27 mouse cellular contexts compared by ENCODE assay signal in the genomic region with DNA sequence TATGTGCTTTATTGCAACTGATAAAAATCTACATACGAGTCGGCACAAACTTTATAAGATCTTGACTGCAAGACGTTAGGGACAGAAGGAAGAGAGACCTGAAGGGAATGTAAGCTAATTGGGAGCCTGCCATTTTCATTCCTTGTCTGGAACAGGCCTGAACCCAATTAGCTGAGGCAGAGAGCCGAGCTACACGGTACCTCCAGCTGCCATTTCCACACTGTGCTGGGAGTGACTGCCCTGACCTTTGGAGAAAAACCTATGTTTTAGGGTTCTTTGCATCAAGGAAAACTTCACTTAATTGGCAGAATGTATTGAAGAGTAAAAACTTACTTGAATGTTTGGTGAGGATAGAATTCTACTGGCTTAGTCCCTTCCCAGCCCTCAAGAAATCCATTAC.
DNase-seq lines count a peak whose midpoint lies in the region; ATAC-seq and TF ChIP-seq lines count a peak whose summit lies in the region.
"Had no signal": no experiment of that assay in that cellular context is flagged by ENCODE, and none has a peak within 500 bp of the region (broad histone marks: within the 10 kb centered on the region; RNA-seq: fewer than 3 reads in every experiment).

No protein-coding gene starts in this region.

- no peaks in the 10 kb centered on the region for H3K36me3 ChIP-seq in forebrain, embryonic 12.5 days (replicated peaks)
- H3K36me3 ChIP-seq in forebrain, embryonic 15.5 days = no peaks in the 10 kb centered on the region
- H3K36me3 ChIP-seq in embryonic facial prominence, embryonic 14.5 days (ENCODE audit: control insufficient read depth, insufficient read depth, low read length) = peaks cover 8% of the 10 kb centered on the region
- H3K36me3 ChIP-seq in limb, embryonic 14.5 days (ENCODE audit: control insufficient read depth, insufficient read depth, low read length) = no peaks in the 10 kb centered on the region
- H3K36me3 ChIP-seq: G1E; heart, embryonic 12.5 days; hindbrain, embryonic 10.5 days; liver, embryonic 13.5 days had no signal

- no peak overlapping the region for H3K9ac ChIP-seq in forebrain, embryonic 12.5 days
- no peak overlapping the region for H3K9ac ChIP-seq in forebrain, embryonic 15.5 days (replicated peaks)
- H3K9ac ChIP-seq in embryonic facial prominence, embryonic 14.5 days (ENCODE audit: low read depth, low read length) = no peak overlapping the region
- H3K9ac ChIP-seq in limb, embryonic 14.5 days (ENCODE audit: low read depth, low read length, severe bottlenecking) = no peak overlapping the region
- H3K9ac ChIP-seq: heart, embryonic 12.5 days; liver, embryonic 13.5 days; lung, embryonic 14.5 days had no signal

- no peak for TF ChIP-seq POLR2A in limb, embryonic 14.5 days (IDR thresholded peaks at IDR 0.05; ENCODE audit: borderline replicate concordance, extremely low read depth, insufficient read depth, insufficient read length)

- no peak overlapping the region for H3K4me3 ChIP-seq in forebrain, embryonic 12.5 days (replicated peaks)
- H3K4me3 ChIP-seq in forebrain, embryonic 15.5 days = no peak overlapping the region
- H3K4me3 ChIP-seq in layer of hippocampus, adult 2 months = no peak overlapping the region
- H3K4me3 ChIP-seq in embryonic facial prominence, embryonic 14.5 days (ENCODE audit: low read depth, low read length) = no peak overlapping the region
- H3K4me3 ChIP-seq in limb, embryonic 14.5 days (replicated peaks; ENCODE audit: low read length) = no peak overlapping the region
- H3K4me3 ChIP-seq: heart, embryonic 12.5 days; hindbrain, embryonic 10.5 days; liver, embryonic 13.5 days had no signal

- no peaks in the 10 kb centered on the region for H3K27me3 ChIP-seq in forebrain, embryonic 12.5 days
- no peaks in the 10 kb centered on the region for H3K27me3 ChIP-seq in forebrain, embryonic 15.5 days
- H3K27me3 ChIP-seq in embryonic facial prominence, embryonic 14.5 days (replicated peaks; ENCODE audit: control insufficient read depth, insufficient read depth, low read length) = no peaks in the 10 kb centered on the region
- no peaks in the 10 kb centered on the region for H3K27me3 ChIP-seq in limb, embryonic 14.5 days (ENCODE audit: control insufficient read depth, insufficient read depth, low read length)
- H3K27me3 ChIP-seq: CH12.LX; heart, embryonic 12.5 days; liver, embryonic 13.5 days; Patski had no signal

- no peak for DNase-seq in layer of hippocampus, adult 2 months (ENCODE audit: low spot score in 2 of 2)
- DNase-seq in layer of hippocampus, postnatal 14 days (ENCODE audit: low spot score in 2 of 2) = no peak
- peak; percentile 38 for DNase-seq in embryonic facial prominence, embryonic 14.5 days (ENCODE audit: low spot score)
- peak; percentile 45 for DNase-seq in limb, embryonic 14.5 days (ENCODE audit: low spot score)
- no peak for DNase-seq in adrenal gland, adult 18-20 months (ENCODE audit: low spot score in 2 of 2)
- no peak for DNase-seq in layer of hippocampus, adult 9-10 months (ENCODE audit: low spot score)
- DNase-seq: adrenal gland, adult 2 months; cerebellum, adult 18-20 months; cerebellum, postnatal 25 days; embryo, embryonic 11 days; heart, postnatal 10 days; kidney, postnatal 4 days; liver, embryonic 13.5 days; lung, embryonic 14.5 days; midbrain, embryonic 14.5 days; right cerebral cortex, postnatal 25 days; spleen, adult 18-20 months; thymus, postnatal 4 days had no signal

- H3K27ac ChIP-seq in forebrain, embryonic 12.5 days = 0 out of 2 replicates have a peak overlapping the region, but pooled peaks have one; percentile 25
- no peak overlapping the region for H3K27ac ChIP-seq in forebrain, embryonic 15.5 days (replicated peaks)
- H3K27ac ChIP-seq in layer of hippocampus, adult 2 months = 0 out of 2 replicates have a peak overlapping the region, but pooled peaks have one; percentile 65
- no peak overlapping the region; the same call in 1 of the 2 replicates for H3K27ac ChIP-seq in embryonic facial prominence, embryonic 14.5 days (replicated peaks; ENCODE audit: low read depth, low read length)
- H3K27ac ChIP-seq in limb, embryonic 14.5 days (replicated peaks; ENCODE audit: low read depth, low read length) = no peak overlapping the region
- H3K27ac ChIP-seq: hindbrain, embryonic 10.5 days; liver, embryonic 13.5 days had no signal

- H3K9me3 ChIP-seq in forebrain, embryonic 12.5 days = no peaks in the 10 kb centered on the region
- no peaks in the 10 kb centered on the region for H3K9me3 ChIP-seq in forebrain, embryonic 15.5 days
- H3K9me3 ChIP-seq in embryonic facial prominence, embryonic 14.5 days (ENCODE audit: control insufficient read depth, low read length) = no peaks in the 10 kb centered on the region
- H3K9me3 ChIP-seq in limb, embryonic 14.5 days (ENCODE audit: control insufficient read depth, low read length) = no peaks in the 10 kb centered on the region
- H3K9me3 ChIP-seq: heart, embryonic 12.5 days; hindbrain, embryonic 10.5 days; liver, embryonic 13.5 days had no signal

- WGBS in forebrain, embryonic 12.5 days = 57% methylated on average over 5 of the region's 5 CpGs
- 50% methylated on average over 5 of the region's 5 CpGs for WGBS in forebrain, embryonic 15.5 days
- 31% methylated on average over 5 of the region's 5 CpGs for WGBS in embryonic facial prominence, embryonic 14.5 days
- 20% methylated on average over 5 of the region's 5 CpGs for WGBS in limb, embryonic 14.5 days

- TF ChIP-seq CTCF in layer of hippocampus, adult 2 months (conservative IDR thresholded peaks at IDR 0.05) = no peak

- peaks cover 12% of the 10 kb centered on the region for H3K4me1 ChIP-seq in forebrain, embryonic 12.5 days
- peaks cover 8% of the 10 kb centered on the region; the same call in 1 of the 2 replicates for H3K4me1 ChIP-seq in forebrain, embryonic 15.5 days
- H3K4me1 ChIP-seq in embryonic facial prominence, embryonic 14.5 days (ENCODE audit: control insufficient read depth, insufficient read depth, low read length) = peaks cover 13% of the 10 kb centered on the region; the same call in 1 of the 2 replicates
- H3K4me1 ChIP-seq in limb, embryonic 14.5 days (ENCODE audit: control insufficient read depth, insufficient read depth, low read length) = peaks cover 2% of the 10 kb centered on the region; the same call in 1 of the 2 replicates
- H3K4me1 ChIP-seq: liver, embryonic 13.5 days had no signal

- no peak for ATAC-seq in forebrain, embryonic 12.5 days (ENCODE audit: low FRiP score)
- no peak for ATAC-seq in forebrain, embryonic 15.5 days (replicated peaks)
- no peak for ATAC-seq in embryonic facial prominence, embryonic 14.5 days (ENCODE audit: low read depth)
- ATAC-seq in limb, embryonic 14.5 days (ENCODE audit: low FRiP score, low read depth) = no peak
- ATAC-seq: hindbrain, embryonic 16.5 days; intestine, postnatal 0 days; Patski had no signal

- H3K4me2 ChIP-seq in forebrain, embryonic 12.5 days = no peak overlapping the region
- H3K4me2 ChIP-seq in forebrain, embryonic 15.5 days (replicated peaks) = no peak overlapping the region
- H3K4me2 ChIP-seq in embryonic facial prominence, embryonic 14.5 days (ENCODE audit: low read depth, low read length) = no peak overlapping the region
- H3K4me2 ChIP-seq in limb, embryonic 14.5 days (replicated peaks; ENCODE audit: low read depth, low read length, severe bottlenecking) = no peak overlapping the region
- H3K4me2 ChIP-seq: heart, embryonic 12.5 days; liver, embryonic 13.5 days; lung, embryonic 14.5 days had no signal

Comparison
In these comparisons a context has a peak if more than half of its experiments do, and no peak if none do; other contexts are left out.
1. H3K27ac ChIP-seq: peak in forebrain, embryonic 12.5 days (single experiment) and layer of hippocampus, adult 2 months (single experiment); none in forebrain, embryonic 15.5 days (single experiment), embryonic facial prominence, embryonic 14.5 days (single experiment) and limb, embryonic 14.5 days (single experiment).
2. DNase-seq: peak in embryonic facial prominence, embryonic 14.5 days (single experiment) and limb, embryonic 14.5 days (single experiment); none in layer of hippocampus, adult 2 months (0 of 2), layer of hippocampus, postnatal 14 days (0 of 2), adrenal gland, adult 18-20 months (0 of 2) and layer of hippocampus, adult 9-10 months (single experiment).